Mouse (Mus musculus) 3T3-L1 (cell line): ENCODE results near the gene Zfp385a.

Experiments
- DNase-seq: peaks from one replicate; pipeline ENCODE4 v3.0.0-alpha.2; 2015; ENCODE audit warnings: low read depth, low spot score

Gene Zfp385a

GRCm38 (mm10) chr15:103308056-103308875, 31.6 kb downstream of the Zfp385a start:
- DNase-seq, result no peak

- peak; percentile 98 for DNase-seq
These were observed 32.8 kb downstream of the Zfp385a start for GRCm38 (mm10) chr15:103307125-103307524.

- DNase-seq, result peak; percentile 72
These were observed 33.9 kb downstream of the Zfp385a start for GRCm38 (mm10) chr15:103305792-103306645.

GRCm38 (mm10) chr15:103305070-103305678, 34.7 kb downstream of the Zfp385a start:
- peak; percentile 100 for DNase-seq

GRCm38 (mm10) chr15:103304616-103304969, 35.3 kb downstream of the Zfp385a start:
- DNase-seq, result no peak

GRCm38 (mm10) chr15:103303916-103304615, 35.8 kb downstream of the Zfp385a start:
- peak; percentile 87 for DNase-seq

GRCm38 (mm10) chr15:103302341-103303021, 37.4 kb downstream of the Zfp385a start:
- DNase-seq, result peak; percentile 66

- DNase-seq, result peak; percentile 78
These were observed 38.1 kb downstream of the Zfp385a start for GRCm38 (mm10) chr15:103301547-103302340.

- DNase-seq, result peak; percentile 93
These were observed 38.8 kb downstream of the Zfp385a start for GRCm38 (mm10) chr15:103301046-103301445.

GRCm38 (mm10) chr15:103300560-103300959, 39.3 kb downstream of the Zfp385a start:
- peak; percentile 47 for DNase-seq

- no peak for DNase-seq
These were observed 39.8 kb downstream of the Zfp385a start for GRCm38 (mm10) chr15:103300067-103300471.

GRCm38 (mm10) chr15:103299644-103300043, 40.2 kb downstream of the Zfp385a start:
- DNase-seq, result no peak

- DNase-seq, result no peak
These were observed 40.9 kb downstream of the Zfp385a start for GRCm38 (mm10) chr15:103298861-103299616.

GRCm38 (mm10) chr15:103298026-103298425, 41.9 kb downstream of the Zfp385a start:
- DNase-seq, result no peak

GRCm38 (mm10) chr15:103297313-103297712, 42.6 kb downstream of the Zfp385a start:
- DNase-seq, result no peak

GRCm38 (mm10) chr15:103295851-103296250, 44.0 kb downstream of the Zfp385a start:
- DNase-seq, result no peak

GRCm38 (mm10) chr15:103294649-103295048, 45.2 kb downstream of the Zfp385a start:
- DNase-seq, result no peak

GRCm38 (mm10) chr15:103293375-103293774, 46.5 kb downstream of the Zfp385a start:
- DNase-seq, result peak; percentile 60

GRCm38 (mm10) chr15:103292673-103293345, 47.1 kb downstream of the Zfp385a start:
- DNase-seq, result peak; percentile 74
